Mouse (Mus musculus): ENCODE data around the gene Myo1b.

- no peak for TF ChIP-seq CTCF (IDR thresholded peaks at IDR 0.05; ENCODE audit: low read depth)
- TF ChIP-seq EP300 (optimal IDR thresholded peaks at IDR 0.05): no peak
Measured at GRCm38 (mm10) chr1:51856946-51857345, 58.9 kb downstream of the Myo1b start.
